Mouse (Mus musculus) neural tube, embryonic 11.5 days (tissue): ENCODE measurements around the gene Nkx3-2. TPM values are rescaled to one million over a fixed set of nuclear protein-coding genes. Genes with fewer than 3 reads are reported as not detected.

Experiments used
- ATAC-seq: fragments of 200-750 bp; cut with Nextera tagmentation; 2 replicates; pipeline ENCODE4 v1.8.0; 2017; ENCODE audit warnings: moderate number of reproducible peaks, mild to moderate bottlenecking, moderate TSS enrichment, moderate library complexity; ENCODE audit not compliant: insufficient read depth, low FRiP score, low TSS enrichment
- DNase-seq: peaks from one replicate; pipeline ENCODE4 v3.0.0-alpha.2; 2015; ENCODE audit warnings: low spot score
- H3K27ac ChIP-seq: fragments of 300-500 bp; sonication (generic); 2 replicates; pipeline ENCODE4 v1.5.1; 2014; ENCODE audit warnings: low read depth, mild to moderate bottlenecking, low read length
- H3K27me3 ChIP-seq: fragments of 300-500 bp; sonication (generic); 2 replicates; pipeline ENCODE4 v1.6.1; 2014; ENCODE audit warnings: mild to moderate bottlenecking, low read length, mixed read lengths; ENCODE audit not compliant: control insufficient read depth, insufficient read depth
- H3K36me3 ChIP-seq: fragments of 300-500 bp; sonication (generic); 2 replicates; pipeline ENCODE4 v1.6.1; 2014; ENCODE audit warnings: mild to moderate bottlenecking, low read length, moderate library complexity, mixed read lengths; ENCODE audit not compliant: control insufficient read depth, insufficient read depth
- H3K4me1 ChIP-seq: fragments of 300-500 bp; sonication (generic); 2 replicates; pipeline ENCODE4 v1.6.1; 2014; ENCODE audit warnings: low read length, mixed read lengths; ENCODE audit not compliant: control insufficient read depth, insufficient read depth
- H3K4me2 ChIP-seq: fragments of 300-500 bp; sonication (generic); 2 replicates; pipeline ENCODE4 v1.6.1; 2014; ENCODE audit warnings: low read depth, mild to moderate bottlenecking, moderate library complexity
- H3K4me3 ChIP-seq: fragments of 300-500 bp; sonication (generic); 2 replicates; pipeline ENCODE4 v1.5.1; 2014; ENCODE audit warnings: low read depth, low read length
- H3K9ac ChIP-seq: fragments of 300-500 bp; sonication (generic); 2 replicates; pipeline ENCODE4 v1.6.1; 2014; ENCODE audit warnings: mild to moderate bottlenecking, low read length
- H3K9me3 ChIP-seq: fragments of 300-500 bp; sonication (generic); 2 replicates; pipeline ENCODE4 v1.6.1; 2016; ENCODE audit warnings: low read length; ENCODE audit not compliant: control insufficient read depth
- WGBS: fragments of 180-500 bp; shearing (Covaris S2); extraction: QIAGEN DNeasy Blood & Tissue Kit; methylation state at CpG from one replicate; pipeline ENCODE4 v1.1.7; 2014; 5-methylcytosine and 5-hydroxymethylcytosine counted together
- polyA plus RNA-seq: library from polyadenylated mRNA; unstranded; fragments of >200 nt; fragmentation: Nextera tagmentation; extraction: Ambion mirVana; gene quantifications from 2 replicates; pipeline ENCODE4 v1.2.1, GENCODE M21; 2014

Nkx3-2 gene
- polyA plus RNA-seq, 1 experiment from 2014 or later, result 2.5 TPM

DNA sequence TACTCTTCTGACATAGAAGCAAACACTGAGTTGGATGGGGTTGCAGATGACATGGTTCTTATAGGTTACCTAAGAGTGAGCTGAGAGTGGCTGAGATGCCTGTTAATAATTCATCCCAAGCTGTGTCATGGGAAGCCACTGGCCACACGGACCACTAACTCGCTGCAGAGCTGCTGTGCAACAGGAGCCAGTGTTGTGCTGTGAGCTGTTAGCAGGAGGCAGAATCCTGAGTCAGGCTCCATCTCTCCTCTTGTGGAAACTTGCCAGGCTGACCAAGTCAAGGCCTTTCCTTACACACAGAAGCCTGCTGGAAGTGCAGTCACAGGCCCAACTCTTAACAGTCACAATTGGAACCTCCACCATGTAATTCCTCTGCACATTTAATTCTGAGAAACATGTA lies 26.2 kb upstream of the Nkx3-2 start:
- Histone ChIP-seq H3K27me3 (no peaks in the 10 kb centered on the region), H3K9me3 (no peaks in the 10 kb centered on the region), H3K4me3 (no peak overlapping the region), H3K36me3 (peaks cover 8% of the 10 kb centered on the region), H3K27ac (no peak overlapping the region), H3K9ac (no peak overlapping the region), H3K4me1 (no peaks in the 10 kb centered on the region), H3K4me2 (no peak overlapping the region)
- DNase-seq (no peak), ATAC-seq (no peak)
- 89% methylated on average over 2 of the region's 2 CpGs for WGBS

DNA sequence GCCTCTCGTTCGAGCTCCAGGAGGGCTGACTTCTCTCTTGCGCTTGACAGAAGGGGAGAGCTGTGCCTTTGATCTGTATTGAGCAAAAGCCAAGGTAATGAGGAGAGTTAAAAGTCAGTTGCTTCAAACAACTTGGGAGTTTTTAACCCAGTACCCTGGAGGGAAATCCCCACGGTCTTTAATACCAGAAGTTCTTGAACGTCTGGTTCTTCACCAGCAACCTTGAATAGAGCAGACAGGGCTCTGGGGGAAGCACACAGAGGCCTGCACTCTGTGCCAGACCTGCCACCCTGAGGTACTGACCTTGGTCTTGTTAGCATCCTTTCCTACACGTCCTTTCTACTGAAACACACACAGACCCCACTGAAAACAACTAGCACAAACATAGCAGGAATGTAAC lies 24.6 kb upstream of the Nkx3-2 start:
- Histone ChIP-seq H3K9me3 (no peaks in the 10 kb centered on the region), H3K4me3 (no peak overlapping the region), H3K4me2 (no peak overlapping the region), H3K27me3 (no peaks in the 10 kb centered on the region), H3K27ac (no peak overlapping the region), H3K9ac (no peak overlapping the region), H3K4me1 (no peaks in the 10 kb centered on the region), H3K36me3 (peaks cover 8% of the 10 kb centered on the region)
- no peak for DNase-seq
- no peak for ATAC-seq
- WGBS, result 79% methylated on average over 6 of the region's 6 CpGs

DNA sequence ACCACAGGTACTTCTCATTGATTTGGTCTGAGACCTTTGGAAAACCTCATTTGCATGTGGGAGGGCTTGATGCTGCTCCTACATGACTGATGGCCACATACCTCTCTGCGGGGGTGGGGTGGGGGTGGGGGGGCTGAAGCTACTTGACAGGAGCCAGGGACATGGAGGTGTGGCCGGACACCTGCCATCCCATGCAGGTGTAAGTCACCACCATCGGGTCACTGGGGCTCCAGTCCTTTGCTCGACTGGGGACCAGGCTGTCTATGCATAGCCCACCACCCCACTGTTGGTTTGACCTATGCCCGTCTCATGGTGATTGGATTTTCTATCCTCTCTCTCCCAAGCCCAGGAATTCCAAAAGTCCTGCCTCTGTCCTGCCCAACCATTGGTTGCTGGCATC lies 17.6 kb upstream of the Nkx3-2 start:
- no peaks in the 10 kb centered on the region for H3K27me3 ChIP-seq
- no peak for ATAC-seq
- H3K36me3 ChIP-seq, result peaks cover 5% of the 10 kb centered on the region; the same call in 1 of the 2 replicates
- no peak overlapping the region for H3K4me2 ChIP-seq
- WGBS, result 90% methylated on average over 5 of the region's 5 CpGs
- H3K9ac ChIP-seq, result no peak overlapping the region
- no peaks in the 10 kb centered on the region for H3K4me1 ChIP-seq
- no peak overlapping the region for H3K27ac ChIP-seq
- no peak overlapping the region for H3K4me3 ChIP-seq
- H3K9me3 ChIP-seq, result no peaks in the 10 kb centered on the region
- no peak for DNase-seq

DNA sequence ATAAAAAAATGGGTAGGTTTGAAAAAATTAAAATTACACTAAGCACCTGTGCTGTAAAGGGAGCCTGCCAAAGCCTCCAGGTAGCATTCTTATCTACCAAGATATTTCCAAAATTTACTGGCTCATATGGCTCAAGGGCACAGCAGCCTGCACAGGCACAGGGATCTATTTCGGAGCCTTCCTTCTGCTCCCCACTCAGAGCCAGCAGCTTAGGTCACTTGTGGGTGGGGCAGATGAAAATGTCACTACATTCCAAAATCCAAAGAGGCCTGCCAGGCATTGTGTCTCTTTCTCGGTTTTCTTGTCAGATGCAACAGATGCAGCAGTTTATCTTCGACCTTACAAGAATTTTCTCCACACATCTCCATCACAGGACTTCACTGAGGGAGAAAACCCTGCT lies 15.7 kb upstream of the Nkx3-2 start:
- H3K4me3 ChIP-seq, result no peak overlapping the region
- 83% methylated on average over 3 of the region's 3 CpGs for WGBS
- H3K36me3 ChIP-seq, result no peaks in the 10 kb centered on the region

DNA sequence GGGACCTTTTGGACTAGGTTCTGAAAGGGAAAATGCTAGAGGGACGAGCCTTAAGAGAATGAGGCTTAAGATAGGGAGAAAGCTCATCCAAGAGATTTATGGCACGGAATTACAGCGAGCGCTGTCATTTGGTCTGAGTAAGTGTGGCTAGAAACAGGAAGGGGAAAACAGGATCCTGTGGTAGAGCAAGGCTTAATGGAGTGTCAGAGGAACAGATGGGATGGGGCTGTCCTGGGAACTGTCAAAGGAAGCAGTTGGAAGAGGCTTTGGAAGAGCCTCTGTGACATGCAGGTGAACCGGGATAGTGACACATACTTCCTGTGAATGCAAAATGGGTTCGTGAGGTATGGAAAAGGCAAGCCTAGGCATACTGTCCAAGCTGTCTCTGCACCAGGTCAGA lies 11.4 kb upstream of the Nkx3-2 start:
- Histone ChIP-seq H3K4me1 (no peaks in the 10 kb centered on the region), H3K36me3 (no peaks in the 10 kb centered on the region), H3K4me3 (no peak overlapping the region), H3K27ac (no peak overlapping the region), H3K4me2 (no peak overlapping the region), H3K9me3 (no peaks in the 10 kb centered on the region), H3K27me3 (no peaks in the 10 kb centered on the region), H3K9ac (no peak overlapping the region)
- no peak for DNase-seq
- 38% methylated on average over 6 of the region's 6 CpGs for WGBS
- ATAC-seq, result no peak

More for the DNA sequence above, 15.7 kb upstream of the Nkx3-2 start:
- DNase-seq (no peak), ATAC-seq (no peak)
- H3K9ac ChIP-seq, result no peak overlapping the region
- no peaks in the 10 kb centered on the region for H3K4me1 ChIP-seq
- H3K27ac ChIP-seq, result no peak overlapping the region
- H3K27me3 ChIP-seq, result no peaks in the 10 kb centered on the region
- no peaks in the 10 kb centered on the region for H3K9me3 ChIP-seq
- H3K4me2 ChIP-seq, result no peak overlapping the region

DNA sequence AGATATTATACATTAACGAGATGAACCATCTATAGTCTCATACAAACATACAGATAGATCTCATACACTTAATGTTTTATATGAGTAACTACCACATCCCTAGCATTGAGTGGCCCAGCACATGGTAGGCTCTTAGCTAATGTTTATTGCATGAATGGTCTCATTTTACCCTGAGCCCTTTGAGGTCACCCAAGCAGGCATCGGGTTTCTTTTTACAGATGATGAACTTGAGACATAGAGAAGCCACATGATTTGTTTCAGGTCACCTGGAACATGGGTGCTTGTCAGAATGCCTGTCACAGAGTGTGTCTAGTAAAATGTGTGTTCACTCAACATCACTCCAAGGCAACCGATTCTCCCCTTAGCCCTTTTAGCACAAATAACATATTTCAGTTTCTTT lies 11.0 kb upstream of the Nkx3-2 start:
- H3K27me3 ChIP-seq, result no peaks in the 10 kb centered on the region
- H3K4me3 ChIP-seq, result no peak overlapping the region
- no peak overlapping the region for H3K27ac ChIP-seq
- H3K4me2 ChIP-seq, result no peak overlapping the region
- ATAC-seq (no peak), DNase-seq (no peak)
- H3K9me3 ChIP-seq, result no peaks in the 10 kb centered on the region
- no peaks in the 10 kb centered on the region for H3K4me1 ChIP-seq
- no peaks in the 10 kb centered on the region for H3K36me3 ChIP-seq
- 71% methylated on average over 3 of the region's 3 CpGs for WGBS
- no peak overlapping the region for H3K9ac ChIP-seq

DNA sequence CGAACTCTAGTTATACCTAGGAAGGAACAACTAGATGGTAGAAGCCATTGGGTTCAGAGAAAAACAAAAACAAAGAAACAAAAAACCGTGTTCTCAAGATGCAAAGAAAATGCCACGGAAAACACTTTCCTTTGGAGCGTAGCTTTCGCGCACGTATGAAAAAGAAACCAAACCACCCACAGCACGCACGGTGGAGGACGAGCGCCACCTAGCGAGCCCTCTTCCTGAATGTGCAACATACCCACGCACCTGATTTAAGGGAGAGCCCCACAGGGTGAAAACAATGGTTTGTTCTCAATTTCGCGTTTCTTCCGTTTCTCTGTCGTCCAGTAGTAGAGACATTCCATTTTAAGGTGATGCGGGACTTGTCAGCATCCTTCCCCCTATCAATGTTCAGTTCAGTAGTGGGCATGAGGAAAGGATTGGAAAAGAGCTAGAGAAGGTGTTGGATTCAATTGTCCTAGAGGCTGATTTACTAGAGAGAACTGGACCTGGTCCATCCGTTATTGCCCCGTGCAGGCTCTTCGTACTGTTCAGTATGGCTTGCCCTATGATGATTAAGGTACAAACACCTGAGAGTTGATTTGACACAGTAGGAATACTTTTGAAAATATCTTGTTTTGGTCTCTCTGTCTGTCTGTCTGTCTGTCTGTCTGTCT lies 4.2 kb upstream of the Nkx3-2 start:
- H3K9ac ChIP-seq, result no peak overlapping the region
- no peaks in the 10 kb centered on the region for H3K36me3 ChIP-seq
- ATAC-seq (peak; percentile 64; the same call in 1 of the 2 replicates), DNase-seq (peak; percentile 88)
- H3K4me2 ChIP-seq, result peak overlapping the region; percentile 33
- WGBS, result 4% methylated on average over 21 of the region's 21 CpGs
- H3K4me3 ChIP-seq, result peak overlapping the region; percentile 5; the same call in 1 of the 2 replicates
- H3K4me1 ChIP-seq, result peaks cover 8% of the 10 kb centered on the region
- H3K9me3 ChIP-seq, result no peaks in the 10 kb centered on the region
- H3K27me3 ChIP-seq, result peaks cover 35% of the 10 kb centered on the region
- no peak overlapping the region for H3K27ac ChIP-seq

DNA sequence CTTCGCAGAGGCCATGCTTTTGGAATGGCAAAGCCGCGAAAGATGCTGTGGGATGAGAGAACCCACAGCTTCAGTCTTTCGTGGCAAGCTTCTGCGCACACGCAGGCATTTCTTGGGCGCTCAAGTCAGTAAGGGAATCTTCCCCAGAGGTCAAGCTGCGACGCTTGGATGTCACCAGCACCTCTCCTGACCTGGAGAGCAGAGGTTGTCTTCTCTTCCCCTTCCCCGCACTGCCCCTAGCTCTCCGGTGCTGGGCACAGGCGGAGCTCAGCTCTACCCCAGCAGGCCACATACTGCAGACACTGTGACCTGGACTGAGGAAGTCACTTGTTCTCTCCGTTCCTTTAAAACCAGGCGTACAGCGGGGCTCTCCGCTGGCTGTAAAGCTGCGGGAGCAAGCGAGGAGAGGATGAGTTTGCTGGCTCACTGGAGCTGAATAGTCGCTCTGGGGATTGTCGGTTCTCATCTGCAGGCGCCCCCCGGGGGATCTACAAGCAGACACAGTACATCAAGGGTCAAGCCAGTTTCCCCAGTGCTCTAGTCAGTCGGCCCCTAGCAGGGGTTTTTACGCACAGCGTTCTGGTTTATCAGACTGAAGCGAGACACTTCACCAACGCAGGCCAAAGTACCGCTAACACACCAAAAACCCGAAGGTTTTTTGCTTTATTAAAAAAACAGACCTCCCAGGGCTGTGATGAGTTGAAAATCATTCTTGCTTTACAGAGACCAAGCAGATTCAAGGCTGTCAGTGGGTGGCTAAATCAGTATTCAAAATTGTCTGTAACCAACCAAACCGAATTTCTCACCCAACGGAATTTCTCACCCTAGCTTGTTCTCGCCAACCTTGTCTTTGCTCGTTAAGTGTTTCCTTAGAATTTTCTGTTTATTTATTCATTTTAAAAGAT lies 3.2 kb upstream of the Nkx3-2 start:
- Histone ChIP-seq H3K9me3 (no peaks in the 10 kb centered on the region), H3K36me3 (no peaks in the 10 kb centered on the region), H3K9ac (no peak overlapping the region), H3K4me1 (peaks cover 10% of the 10 kb centered on the region), H3K4me2 (peak overlapping the region; percentile 33), H3K27ac (no peak overlapping the region), H3K27me3 (peaks cover 45% of the 10 kb centered on the region), H3K4me3 (peak overlapping the region; percentile 5; the same call in 1 of the 2 replicates)
- ATAC-seq (peak; percentile 21; the same call in 1 of the 2 replicates), DNase-seq (peak; percentile 68)
- WGBS, result 1% methylated on average over 33 of the region's 33 CpGs
